Mouse (Mus musculus) MEL (cell line): ENCODE measurements around the gene Ankrd52. TPM values are rescaled to one million over a fixed set of nuclear protein-coding genes. Genes with fewer than 3 reads are reported as not detected.

Source experiments
- DNase-seq: peaks from one replicate; pipeline ENCODE4 v3.0.0; 2011; ENCODE audit warnings: low read depth, low spot score
- H3K27ac ChIP-seq: 2 replicates; pipeline ENCODE4 v1.5.1; 2012; ENCODE audit warnings: low read depth, mild to moderate bottlenecking, control low read depth, low read length, moderate library complexity; ENCODE audit not compliant: control insufficient read depth
- H3K27me3 ChIP-seq, 2 experiments: fragments of 150-350 bp in 1 of 2; sonication (generic) in 1 of 2; 2 replicates each; pipeline ENCODE4 v1.6.1; 2012; ENCODE audit warnings: low read length in 2 of 2, mild to moderate bottlenecking in 2 of 2, improper control_type of control experiment in 1 of 2, moderate library complexity in 1 of 2; ENCODE audit not compliant: insufficient read depth in 2 of 2, control insufficient read depth in 1 of 2
- H3K36me3 ChIP-seq, 2 experiments: 2 replicates each; pipeline ENCODE4 v1.6.1; 2012 to 2014; ENCODE audit warnings: low read length in 2 of 2, improper control_type of control experiment in 1 of 2, inconsistent platforms in 1 of 2, mild to moderate bottlenecking in 1 of 2; ENCODE audit not compliant: insufficient read depth in 2 of 2, control insufficient read depth in 1 of 2
- H3K4me1 ChIP-seq, 2 experiments: fragments of 150-350 bp in 1 of 2; sonication (generic) in 1 of 2; 2 replicates each; pipeline ENCODE4 v1.6.1; 2012; ENCODE audit warnings: low read length in 2 of 2, improper control_type of control experiment in 1 of 2, mild to moderate bottlenecking in 1 of 2; ENCODE audit not compliant: insufficient read depth in 2 of 2, control insufficient read depth in 1 of 2
- H3K4me3 ChIP-seq, 2 experiments: fragments of 150-350 bp in 1 of 2; sonication (generic) in 1 of 2; 2 replicates each; pipeline ENCODE4 v1.5.1; 2012; ENCODE audit warnings: low read depth in 2 of 2, low read length in 2 of 2, mild to moderate bottlenecking in 2 of 2, moderate library complexity in 2 of 2, control low read depth in 1 of 2, improper control_type of control experiment in 1 of 2; ENCODE audit not compliant: control insufficient read depth in 1 of 2, insufficient read depth in 1 of 2
- H3K79me2 ChIP-seq: 2 replicates; pipeline ENCODE4 v1.6.1; 2012; ENCODE audit warnings: mild to moderate bottlenecking, low read length, moderate library complexity; ENCODE audit not compliant: control insufficient read depth, poor library complexity, insufficient read depth
- H3K9ac ChIP-seq: 2 replicates; pipeline ENCODE4 v1.6.1; 2012; ENCODE audit warnings: low read depth, mild to moderate bottlenecking, control low read depth, low read length, moderate library complexity; ENCODE audit not compliant: control insufficient read depth, poor library complexity, severe bottlenecking
- H3K9me3 ChIP-seq: fragments of 150-350 bp; sonication (generic); replicated peaks from 2 replicates; pipeline ENCODE4 v1.6.1; 2012; ENCODE audit warnings: mild to moderate bottlenecking, low read length, improper control_type of control experiment, moderate library complexity; ENCODE audit not compliant: insufficient read depth
- BHLHE40 ChIP-seq: IDR thresholded peaks from 2 replicates; pipeline ENCODE4 v1.6.1; 2012; ENCODE audit warnings: low read depth, mild to moderate bottlenecking, inconsistent platforms, low read length, improper control_type of control experiment, borderline replicate concordance
- CHD1 ChIP-seq: IDR thresholded peaks from 2 replicates; pipeline ENCODE4 v1.6.1; 2012; ENCODE audit warnings: low read depth, mild to moderate bottlenecking, inconsistent platforms, low read length, improper control_type of control experiment
- CHD2 ChIP-seq: IDR thresholded peaks from 2 replicates; pipeline ENCODE4 v1.6.1; 2011; ENCODE audit warnings: low read length, improper control_type of control experiment
- CTCF ChIP-seq, 3 experiments: IDR thresholded peaks in 2 of 3; conservative IDR thresholded peaks in 1 of 3; 2 replicates each; pipeline ENCODE4 v1.5.1; 2011 to 2012; ENCODE audit warnings: low read length in 3 of 3, low read depth in 2 of 3, mild to moderate bottlenecking in 2 of 3, improper control_type of control experiment in 1 of 3, inconsistent platforms in 1 of 3, mixed read lengths in 1 of 3, moderate library complexity in 1 of 3; ENCODE audit not compliant: control insufficient read depth in 1 of 3, insufficient read depth in 1 of 3, poor library complexity in 1 of 3, severe bottlenecking in 1 of 3
- E2F4 ChIP-seq: IDR thresholded peaks from 2 replicates; pipeline ENCODE4 v1.6.1; 2011; ENCODE audit warnings: low read depth, low read length, improper control_type of control experiment, borderline replicate concordance
- ELF1 ChIP-seq: IDR thresholded peaks from 2 replicates; pipeline ENCODE4 v1.6.1; 2014; ENCODE audit warnings: low read depth, mild to moderate bottlenecking, inconsistent platforms, low read length, improper control_type of control experiment, moderate library complexity
- EP300 ChIP-seq, 2 experiments: IDR thresholded peaks; 2 replicates each; pipeline ENCODE4 v1.6.1; 2011; ENCODE audit warnings: improper control_type of control experiment in 2 of 2, low read length in 2 of 2, low read depth in 1 of 2, mild to moderate bottlenecking in 1 of 2
- ETS1 ChIP-seq: IDR thresholded peaks from 2 replicates; pipeline ENCODE4 v1.6.1; 2012; ENCODE audit warnings: low read depth, mild to moderate bottlenecking, inconsistent platforms, low read length, improper control_type of control experiment, moderate library complexity
- GABPA ChIP-seq: IDR thresholded peaks from 2 replicates; pipeline ENCODE4 v1.6.1; 2012; ENCODE audit warnings: low read depth, mild to moderate bottlenecking, inconsistent platforms, low read length, improper control_type of control experiment, moderate library complexity
- GATA1 ChIP-seq: IDR thresholded peaks from 2 replicates; pipeline ENCODE4 v1.6.1; 2011; ENCODE audit warnings: low read depth, low read length, improper control_type of control experiment
- HCFC1 ChIP-seq: IDR thresholded peaks from 2 replicates; pipeline ENCODE4 v1.6.1; 2012; ENCODE audit warnings: low read depth, mild to moderate bottlenecking, inconsistent platforms, low read length, improper control_type of control experiment, moderate library complexity
- JUND ChIP-seq: IDR thresholded peaks from 2 replicates; pipeline ENCODE4 v1.6.1; 2011; ENCODE audit warnings: low read depth, mild to moderate bottlenecking, improper control_type of control experiment, low read length
- KAT2A ChIP-seq: conservative IDR thresholded peaks from 2 replicates; pipeline ENCODE4 v1.6.1; 2012; ENCODE audit warnings: low read depth, low read length, improper control_type of control experiment, inconsistent platforms
- MAFK ChIP-seq: IDR thresholded peaks from 2 replicates; pipeline ENCODE4 v1.6.1; 2011; ENCODE audit warnings: low read depth, mild to moderate bottlenecking, low read length, improper control_type of control experiment, borderline replicate concordance
- MAX ChIP-seq: IDR thresholded peaks from 2 replicates; pipeline ENCODE4 v1.6.1; 2011; ENCODE audit warnings: low read length, improper control_type of control experiment
- MEF2A ChIP-seq: IDR thresholded peaks from 2 replicates; pipeline ENCODE4 v1.6.1; 2014; ENCODE audit warnings: low read depth, mild to moderate bottlenecking, inconsistent platforms, low read length, improper control_type of control experiment; ENCODE audit not compliant: poor library complexity, insufficient replicate concordance, severe bottlenecking; ENCODE audit errors: extremely low read depth
- MXI1 ChIP-seq: IDR thresholded peaks from 2 replicates; pipeline ENCODE4 v1.6.1; 2011; ENCODE audit warnings: mild to moderate bottlenecking, low read depth, low read length, improper control_type of control experiment
- MYB ChIP-seq: IDR thresholded peaks from 2 replicates; pipeline ENCODE4 v1.6.1; 2011; ENCODE audit warnings: mild to moderate bottlenecking, low read depth, low read length, improper control_type of control experiment
- NRF1 ChIP-seq: IDR thresholded peaks from 2 replicates; pipeline ENCODE4 v1.6.1; 2014; ENCODE audit warnings: low read depth, mild to moderate bottlenecking, inconsistent platforms, low read length, improper control_type of control experiment, moderate library complexity; ENCODE audit not compliant: poor library complexity, insufficient read depth, severe bottlenecking
- POLR2A ChIP-seq, 2 experiments: IDR thresholded peaks; 2 replicates each; pipeline ENCODE4 v1.6.1; 2011 to 2012; ENCODE audit warnings: low read length in 2 of 2, mild to moderate bottlenecking in 2 of 2, control low read depth in 1 of 2, improper control_type of control experiment in 1 of 2, low read depth in 1 of 2, moderate library complexity in 1 of 2; ENCODE audit not compliant: control insufficient read depth in 1 of 2, insufficient read depth in 1 of 2, poor library complexity in 1 of 2
- POLR2AphosphoS2 ChIP-seq: IDR thresholded peaks from 2 replicates; pipeline ENCODE4 v1.6.1; 2011; ENCODE audit warnings: low read length, improper control_type of control experiment
- POLR2AphosphoS5 ChIP-seq: IDR thresholded peaks from 2 replicates; pipeline ENCODE4 v1.6.1; 2012; ENCODE audit warnings: low read depth, borderline replicate concordance, mild to moderate bottlenecking, inconsistent platforms, low read length, moderate library complexity, mixed read lengths
- RAD21 ChIP-seq: IDR thresholded peaks from 2 replicates; pipeline ENCODE4 v1.6.1; 2011; ENCODE audit warnings: mild to moderate bottlenecking, low read depth, low read length, improper control_type of control experiment
- SIN3A ChIP-seq: IDR thresholded peaks from 2 replicates; pipeline ENCODE4 v1.6.1; 2012; ENCODE audit warnings: low read length, improper control_type of control experiment, inconsistent platforms
- SMC3 ChIP-seq: IDR thresholded peaks from 2 replicates; pipeline ENCODE4 v1.6.1; 2011; ENCODE audit warnings: low read depth, low read length, improper control_type of control experiment
- TAL1 ChIP-seq: IDR thresholded peaks from 2 replicates; pipeline ENCODE4 v1.6.1; 2012; ENCODE audit warnings: mild to moderate bottlenecking, inconsistent platforms, low read length, moderate library complexity, mixed read lengths
- TBP ChIP-seq: IDR thresholded peaks from 2 replicates; pipeline ENCODE4 v1.8.0; 2011; ENCODE audit warnings: low read depth, low read length, improper control_type of control experiment
- TCF12 ChIP-seq: IDR thresholded peaks from 2 replicates; pipeline ENCODE4 v1.6.1; 2014; ENCODE audit warnings: low read depth, mild to moderate bottlenecking, inconsistent platforms, low read length, improper control_type of control experiment, moderate library complexity
- UBTF ChIP-seq: IDR thresholded peaks from 2 replicates; pipeline ENCODE4 v1.6.1; 2012; ENCODE audit warnings: low read depth, mild to moderate bottlenecking, inconsistent platforms, low read length, improper control_type of control experiment, moderate library complexity, borderline replicate concordance; ENCODE audit not compliant: insufficient read depth
- USF1 ChIP-seq: IDR thresholded peaks from 2 replicates; pipeline ENCODE4 v1.6.1; 2014; ENCODE audit warnings: low read depth, mild to moderate bottlenecking, inconsistent platforms, low read length, improper control_type of control experiment, moderate library complexity
- ZC3H11A ChIP-seq: IDR thresholded peaks from 2 replicates; pipeline ENCODE4 v1.6.1; 2012; ENCODE audit warnings: low read depth, mild to moderate bottlenecking, inconsistent platforms, low read length, improper control_type of control experiment
- ZMIZ1 ChIP-seq: IDR thresholded peaks from 2 replicates; pipeline ENCODE4 v1.6.1; 2012; ENCODE audit warnings: low read depth, mild to moderate bottlenecking, inconsistent platforms, low read length, improper control_type of control experiment, moderate library complexity
- ZNF384 ChIP-seq: IDR thresholded peaks from 2 replicates; pipeline ENCODE4 v1.6.1; 2012; ENCODE audit warnings: low read depth, mild to moderate bottlenecking, inconsistent platforms, low read length, improper control_type of control experiment
- polyA plus RNA-seq, 2 experiments: library from polyadenylated mRNA; stranded (reverse) in 1 of 2; unstranded in 1 of 2; fragments of >175 nt in 1 of 2; fragments of >200 nt in 1 of 2; gene quantifications; 2 replicates each; pipeline versions ENCODE4 v1.2.1 to v1.2.4; 2012; ENCODE audit warnings: low replicate concordance in 2 of 2, low read depth in 1 of 2; ENCODE audit not compliant: insufficient read length in 2 of 2, insufficient read depth in 1 of 2, missing spikeins in 1 of 2
- total RNA-seq: library from RNA; depleted of rRNA; stranded (reverse); fragments of 300-350 nt; gene quantifications from 2 replicates; pipeline ENCODE4 v1.2.3, GENCODE M21; 2012

Ankrd52 gene
- total and polyA plus RNA-seq, 3 experiments = 9.5 to 39.9 TPM; not detected in 1

DNA sequence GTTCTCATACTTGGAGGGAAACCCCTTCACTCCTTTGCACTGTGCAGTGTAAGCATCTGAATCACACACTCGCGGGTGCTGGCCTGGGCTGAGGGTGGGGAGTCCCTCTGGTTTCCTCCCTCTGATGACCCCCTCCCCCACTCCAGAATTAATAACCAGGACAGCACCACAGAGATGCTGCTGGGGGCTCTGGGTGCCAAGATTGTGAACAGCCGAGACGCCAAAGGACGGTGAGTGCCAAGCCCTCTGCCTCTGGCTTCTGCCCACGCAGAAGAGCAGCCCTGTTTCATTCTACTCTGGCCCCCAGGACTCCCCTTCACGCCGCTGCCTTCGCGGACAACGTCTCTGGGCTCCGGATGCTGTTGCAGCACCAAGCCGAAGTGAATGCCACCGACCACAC is 12.0 kb downstream of the Ankrd52 start:
- no peak for DNase-seq
- 0 out of 4 replicates have a peak, but pooled peaks cover 0 to 6% of the 10 kb centered on the region in 2 experiments for H3K4me1 ChIP-seq

DNA sequence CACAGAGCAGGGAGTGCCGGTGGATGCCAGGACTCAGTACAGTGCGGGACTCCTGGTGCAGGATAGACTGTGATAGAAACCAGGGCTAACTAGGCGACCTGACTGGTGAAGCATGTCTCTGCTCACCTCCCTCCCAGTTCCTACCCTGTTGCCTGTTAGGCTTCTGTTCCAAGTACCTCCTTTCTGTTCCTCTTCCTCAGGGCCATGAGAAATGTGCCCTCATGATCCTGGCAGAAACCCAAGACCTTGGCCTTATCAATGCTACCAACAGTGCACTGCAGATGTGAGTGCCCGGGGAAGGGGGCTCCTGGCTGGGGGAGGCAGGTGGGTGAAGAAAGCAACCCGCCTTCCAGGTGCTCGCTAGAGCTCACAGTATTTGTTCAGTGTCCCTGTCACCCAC is 12.7 kb downstream of the Ankrd52 start:
- Histone ChIP-seq H3K9ac (no peak overlapping the region), H3K27ac (no peak overlapping the region), H3K4me3 (no peak overlapping the region), H3K9me3 (no peaks in the 10 kb centered on the region), H3K36me3 (peaks cover 0 to 5% of the 10 kb centered on the region in 2 experiments; a peak in 2 of 4 replicates), H3K27me3 (no peaks in the 10 kb centered on the region), H3K79me2 (no peaks in the 10 kb centered on the region), H3K4me1 (0 out of 4 replicates have a peak, but pooled peaks cover 0 to 6% of the 10 kb centered on the region in 2 experiments)
- DNase-seq = peak; percentile 58
- TF ChIP-seq CHD1 (no peak), JUND (no peak), TAL1 (peak; percentile 14; the same call in 1 of the 2 replicates), TCF12 (peak; percentile 63), GABPA (no peak), UBTF (no peak), ETS1 (no peak), ZC3H11A (no peak), RAD21 (no peak), KAT2A (no peak), SMC3 (no peak), POLR2AphosphoS5 (no peak), USF1 (no peak), CHD2 (no peak), MXI1 (no peak), POLR2A (IDR thresholded peaks at IDR 0.05; ENCODE audit: control insufficient read depth in 1 of 2, insufficient read depth in 1 of 2, low read depth in 1 of 2, low read length in 2 of 2, poor library complexity in 1 of 2) (no peak), MEF2A (no peak), ZNF384 (no peak), ZMIZ1 (no peak), MAFK (no peak), ELF1 (no peak), MAX (no peak), CTCF (IDR thresholded peaks at IDR 0.05 in 2 of 3, conservative IDR thresholded peaks at IDR 0.05 in 1 of 3; ENCODE audit: control insufficient read depth in 1 of 3, insufficient read depth in 1 of 3, low read depth in 2 of 3, low read length in 3 of 3, poor library complexity in 1 of 3, severe bottlenecking in 1 of 3) (no peak), HCFC1 (no peak), NRF1 (no peak), EP300 (IDR thresholded peaks at IDR 0.05; ENCODE audit: low read depth in 1 of 2, low read length in 2 of 2) (0 out of 4 replicates have a peak, but pooled peaks of 1 of the 2 experiments have one; percentile 48), BHLHE40 (no peak)

More for the DNA sequence above, 12.0 kb downstream of the Ankrd52 start:
- Histone ChIP-seq H3K9ac (no peak overlapping the region), H3K27me3 (no peaks in the 10 kb centered on the region), H3K27ac (no peak overlapping the region), H3K9me3 (no peaks in the 10 kb centered on the region), H3K4me3 (no peak overlapping the region), H3K79me2 (no peaks in the 10 kb centered on the region), H3K36me3 (peaks cover 0 to 9% of the 10 kb centered on the region in 2 experiments; a peak in 3 of 4 replicates)
- TF ChIP-seq SIN3A = no peak
- no peak for TF ChIP-seq ZNF384
- TF ChIP-seq E2F4 = no peak
- no peak for TF ChIP-seq ELF1
- no peak for TF ChIP-seq JUND
- TF ChIP-seq POLR2AphosphoS2 = no peak
- TF ChIP-seq MAX = no peak
- TF ChIP-seq MYB = no peak
- no peak for TF ChIP-seq POLR2A (IDR thresholded peaks at IDR 0.05; ENCODE audit: control insufficient read depth in 1 of 2, insufficient read depth in 1 of 2, low read depth in 1 of 2, low read length in 2 of 2, poor library complexity in 1 of 2)
- no peak for TF ChIP-seq TBP
- no peak for TF ChIP-seq GATA1
- no peak for TF ChIP-seq RAD21
- no peak for TF ChIP-seq CHD1
